Mouse (Mus musculus): ENCODE results near the gene Cacfd1.

The Cacfd1 gene

GRCm38 (mm10) chr2:27026857-27027617, 17.3 kb downstream of the Cacfd1 start:
- DNase-seq (ENCODE audit: low spot score in 2 of 2), result no peak

GRCm38 (mm10) chr2:27027618-27028436, 18.1 kb downstream of the Cacfd1 start, which contains the start of gene Slc2a6:
Gene Slc2a6 (minus strand): TSS chr2:27027998.
- peak; percentile 89 to 94 for DNase-seq (ENCODE audit: low spot score in 2 of 2)

DNA sequence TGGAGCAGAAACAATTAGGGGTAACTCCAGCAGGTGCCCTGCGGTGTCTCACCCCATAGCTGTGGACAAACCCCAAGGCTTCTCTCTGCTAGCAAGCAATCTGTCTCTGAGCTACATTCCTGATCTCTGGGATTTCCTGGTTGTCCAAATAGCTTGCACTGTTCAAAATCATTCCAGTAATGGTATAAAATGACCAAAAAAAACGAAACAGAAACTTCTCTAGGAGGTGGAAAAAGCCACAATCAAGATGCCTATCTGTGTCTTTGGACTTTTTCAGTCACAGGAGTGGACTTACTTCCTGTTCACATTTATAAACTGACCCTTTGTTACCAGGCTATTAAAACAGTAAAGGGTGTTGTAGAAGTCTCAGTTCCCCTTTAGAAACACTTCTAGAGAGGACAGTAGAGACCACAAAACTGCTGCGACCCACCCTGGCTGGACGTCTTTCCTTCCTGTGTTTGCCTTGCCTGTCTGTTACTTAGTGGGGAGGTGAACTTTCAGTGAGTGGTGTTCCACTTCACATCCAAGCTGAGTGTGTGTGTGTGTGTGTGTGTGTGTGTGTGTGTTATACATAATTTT, 18.8 kb downstream of the Cacfd1 start:
- no peak for DNase-seq (ENCODE audit: low spot score in 2 of 2)

DNA sequence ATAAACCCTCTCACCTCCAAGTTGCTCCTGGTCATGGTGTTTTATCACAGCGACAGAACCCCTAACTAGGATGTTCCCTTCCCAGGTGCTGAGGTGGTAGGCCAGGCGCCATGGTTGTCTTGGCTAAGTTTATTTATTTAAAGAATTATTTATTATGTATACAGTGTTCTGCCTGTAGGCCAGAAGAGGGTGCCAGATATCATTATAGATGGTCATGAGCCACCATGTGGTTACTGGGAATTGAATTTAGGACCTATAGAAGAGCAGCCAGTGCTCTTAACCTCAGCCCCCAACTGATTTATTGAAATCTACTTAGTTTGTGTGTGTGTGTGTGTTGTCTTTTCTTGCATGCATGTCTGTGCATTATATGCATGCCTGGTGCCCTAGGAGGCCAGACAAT, 22.6 kb downstream of the Cacfd1 start:
- DNase-seq (ENCODE audit: low spot score in 2 of 2), result no peak

- DNase-seq (ENCODE audit: low spot score in 2 of 2), result no peak
Observed at GRCm38 (mm10) chr2:27036003-27036402, 26.3 kb downstream of the Cacfd1 start.

GRCm38 (mm10) chr2:27037008-27037407, 27.3 kb downstream of the Cacfd1 start:
- DNase-seq (ENCODE audit: low spot score in 2 of 2), result no peak

- peak in 1 of 2 experiments; percentile 76 for DNase-seq (ENCODE audit: low spot score in 2 of 2)
Observed at GRCm38 (mm10) chr2:27038596-27038995, 28.9 kb downstream of the Cacfd1 start.

- DNase-seq (ENCODE audit: low spot score in 2 of 2), result no peak
Observed at GRCm38 (mm10) chr2:27039286-27039685, 29.6 kb downstream of the Cacfd1 start.

GRCm38 (mm10) chr2:27042131-27042844, 32.6 kb downstream of the Cacfd1 start:
- no peak for DNase-seq (ENCODE audit: low spot score in 2 of 2)

DNA sequence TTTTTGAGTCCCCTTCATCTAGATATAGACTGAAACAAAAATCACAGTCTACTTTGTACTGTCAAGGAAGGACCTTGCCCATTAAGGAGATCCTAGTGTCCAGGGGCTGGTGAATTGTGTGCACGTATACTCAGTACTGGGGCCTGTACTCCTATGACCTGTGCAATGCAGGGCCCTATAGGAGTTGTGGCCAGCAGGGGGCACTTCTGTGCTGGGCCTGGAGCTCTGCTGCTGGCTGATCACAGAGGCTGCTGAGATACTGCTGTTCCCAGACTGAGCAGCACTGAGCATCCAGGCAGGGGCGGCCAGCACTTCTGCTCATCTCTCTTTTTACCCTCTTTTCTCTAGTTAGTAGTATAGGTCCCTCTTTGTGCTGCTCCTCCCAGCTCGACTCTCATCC, 33.7 kb downstream of the Cacfd1 start:
- DNase-seq (ENCODE audit: low spot score in 2 of 2), result peak; percentile 87 to 94

- DNase-seq (ENCODE audit: low spot score in 2 of 2), result no peak
Observed at GRCm38 (mm10) chr2:27044166-27044565, 34.4 kb downstream of the Cacfd1 start.

DNA sequence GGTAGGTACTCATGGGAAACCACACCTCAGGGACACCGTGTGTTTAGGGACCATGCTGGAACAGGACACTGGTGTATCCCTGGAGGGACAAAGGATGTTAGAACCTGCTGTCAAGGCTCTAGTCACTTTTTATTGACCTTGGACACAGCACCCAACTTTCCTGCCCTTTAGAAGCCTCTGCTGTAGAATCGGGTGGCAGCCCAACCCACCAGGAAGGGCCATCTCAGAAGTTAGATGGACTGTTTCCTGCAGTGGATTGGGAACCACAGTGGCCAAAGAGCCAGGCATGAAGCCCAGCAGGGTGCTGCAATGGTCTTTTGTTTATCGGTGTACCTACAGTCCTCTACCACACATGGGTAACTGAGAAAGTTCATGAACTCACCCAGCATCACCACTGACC, 34.9 kb downstream of the Cacfd1 start:
- DNase-seq (ENCODE audit: low spot score in 2 of 2), result no peak

GRCm38 (mm10) chr2:27045979-27046770, 36.4 kb downstream of the Cacfd1 start:
- no peak for DNase-seq (ENCODE audit: low spot score in 2 of 2)

GRCm38 (mm10) chr2:27049408-27049807, 39.7 kb downstream of the Cacfd1 start:
- DNase-seq (ENCODE audit: low spot score in 2 of 2), result no peak

DNA sequence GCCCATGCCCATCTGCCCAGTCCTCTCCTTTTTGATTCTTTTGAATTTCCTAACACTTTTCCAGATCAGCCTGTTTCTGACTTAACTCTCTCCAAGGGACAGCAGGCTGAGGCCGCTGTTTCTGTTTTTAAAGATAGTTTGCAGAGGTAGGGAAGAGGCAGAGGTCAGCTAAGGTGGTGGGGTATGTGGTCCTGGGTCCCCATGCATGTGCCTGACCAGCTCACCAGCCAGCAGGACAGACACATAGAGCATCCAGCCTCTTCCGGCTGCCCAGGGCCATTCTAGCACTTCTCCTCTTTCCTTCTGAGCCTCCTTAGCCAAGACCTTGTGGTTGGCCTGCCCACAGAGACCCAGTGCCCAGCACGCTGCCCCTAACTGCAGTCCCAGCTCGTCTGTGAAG, 48.5 kb downstream of the Cacfd1 start:
- DNase-seq (ENCODE audit: low spot score in 2 of 2), result no peak

DNA sequence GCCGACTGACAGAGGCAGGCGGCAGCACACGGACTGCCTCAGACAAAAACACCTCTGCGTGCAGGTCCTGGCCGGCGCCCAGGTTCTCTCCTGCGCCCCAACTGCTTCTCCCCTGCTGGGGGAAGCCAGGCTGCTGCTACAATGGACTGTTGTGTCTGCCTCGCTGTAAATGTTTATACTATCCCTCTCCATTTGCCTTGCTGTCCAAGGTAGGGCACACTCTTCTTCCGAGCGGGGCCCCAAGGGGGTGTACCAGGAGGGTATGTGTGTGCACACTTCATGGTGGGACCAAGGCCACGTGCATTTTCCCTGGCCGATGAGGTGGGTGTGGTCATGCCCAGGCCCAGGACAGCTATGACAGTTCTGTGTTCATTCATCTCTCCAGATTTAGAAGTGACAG, 49.0 kb downstream of the Cacfd1 start:
- no peak for DNase-seq (ENCODE audit: low spot score in 2 of 2)

- no peak for DNase-seq (ENCODE audit: low spot score in 2 of 2)
Observed at GRCm38 (mm10) chr2:27059187-27059586, 49.5 kb downstream of the Cacfd1 start.

DNA sequence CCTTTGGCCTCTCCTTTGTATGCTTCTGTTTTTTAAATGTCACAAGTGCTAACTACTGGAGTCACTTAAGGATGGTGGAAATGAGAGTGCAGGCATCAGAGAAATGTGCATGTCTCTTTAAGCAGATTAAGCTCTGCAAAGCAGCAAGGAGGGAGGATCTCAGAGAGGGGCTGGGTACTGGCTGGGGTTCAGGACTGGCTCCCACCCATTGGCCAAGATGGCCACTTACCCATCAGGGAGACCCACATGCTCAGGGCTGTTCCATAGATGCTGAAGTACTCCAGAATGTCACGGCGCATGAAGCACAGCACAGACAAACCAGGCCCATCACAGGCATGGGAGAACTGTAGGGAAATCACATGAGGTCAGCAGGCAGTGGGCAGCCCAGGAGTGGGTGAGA, 57.4 kb downstream of the Cacfd1 start:
- no peak for DNase-seq (ENCODE audit: low spot score in 2 of 2)

GRCm38 (mm10) chr2:27067996-27068395, 58.3 kb downstream of the Cacfd1 start:
- DNase-seq (ENCODE audit: low spot score in 2 of 2), result no peak

DNA sequence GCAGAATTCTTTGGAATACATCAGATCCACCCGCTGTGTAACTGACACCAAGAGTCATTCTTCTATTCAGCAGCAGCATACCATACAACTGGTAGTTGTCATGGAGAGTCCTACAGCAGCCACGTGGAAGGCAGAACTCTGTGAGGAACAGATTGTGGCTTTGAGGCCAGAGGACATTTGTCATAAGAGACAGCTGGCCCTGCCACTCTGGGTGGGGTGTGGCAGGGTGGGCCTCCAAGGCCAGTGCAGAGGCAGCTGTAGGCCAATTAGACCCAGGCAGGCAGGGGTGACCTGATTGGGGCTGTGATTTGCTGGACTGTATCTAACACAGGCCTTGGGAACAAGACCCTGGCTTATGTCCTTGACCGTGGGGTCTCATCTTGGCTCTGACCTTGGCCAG, 59.9 kb downstream of the Cacfd1 start:
- DNase-seq (ENCODE audit: low spot score in 2 of 2), result no peak

GRCm38 (mm10) chr2:27070247-27070813, 60.6 kb downstream of the Cacfd1 start:
- DNase-seq (ENCODE audit: low spot score in 2 of 2), result peak in 1 of 2 experiments; percentile 46

Measured in frontal cortex, postnatal 36 days (tissue).